Mouse (Mus musculus) lung, postnatal 0 days (tissue): ENCODE measurements at regions not wholly inside any gene's neighbourhood (a gene's known extent, or its start where the extent isn't known, plus 50 kb on each side); places are given as distances from the start of the nearest gene placed in this dataset.

Source experiments
- ATAC-seq: fragments of 200-750 bp; cut with Nextera tagmentation; 2 replicates; pipeline ENCODE4 v1.8.0; 2017; ENCODE audit warnings: moderate library complexity
- DNase-seq: peaks from one replicate; pipeline ENCODE4 v3.0.0-alpha.2; 2016; ENCODE audit warnings: low spot score
- H3K27ac ChIP-seq: fragments of 300-500 bp; sonication (generic); 2 replicates; pipeline ENCODE4 v1.5.1; 2014; ENCODE audit warnings: antibody characterized with exemption, mild to moderate bottlenecking, low read length, mixed read lengths
- H3K27me3 ChIP-seq: fragments of 300-500 bp; sonication (generic); replicated peaks from 2 replicates; pipeline ENCODE4 v1.6.1; 2014; ENCODE audit warnings: low read length, mixed read lengths; ENCODE audit not compliant: insufficient read depth
- H3K36me3 ChIP-seq: fragments of 300-500 bp; sonication (generic); 2 replicates; pipeline ENCODE4 v1.6.1; 2014; ENCODE audit warnings: low read length, mixed read lengths; ENCODE audit not compliant: insufficient read depth
- H3K4me1 ChIP-seq: fragments of 300-500 bp; sonication (generic); 2 replicates; pipeline ENCODE4 v1.6.1; 2014; ENCODE audit warnings: antibody characterized with exemption, low read depth, low read length, mixed read lengths; ENCODE audit not compliant: insufficient read depth
- H3K4me2 ChIP-seq: fragments of 300-500 bp; sonication (generic); replicated peaks from 2 replicates; pipeline ENCODE4 v1.6.1; 2014; ENCODE audit warnings: low read depth, mild to moderate bottlenecking, low read length, moderate library complexity, mixed read lengths
- H3K4me3 ChIP-seq: fragments of 300-500 bp; sonication (generic); 2 replicates; pipeline ENCODE4 v1.5.1; 2014; ENCODE audit warnings: low read depth, low read length
- H3K9ac ChIP-seq: fragments of 300-500 bp; sonication (generic); replicated peaks from 2 replicates; pipeline ENCODE4 v1.6.1; 2014; ENCODE audit warnings: low read depth, mild to moderate bottlenecking
- H3K9me3 ChIP-seq: fragments of 300-500 bp; sonication (generic); 2 replicates; pipeline ENCODE4 v1.6.1; 2016; ENCODE audit warnings: low read length, mixed read lengths
- CTCF ChIP-seq: IDR thresholded peaks from 2 replicates; pipeline ENCODE4 v1.5.1; 2016; ENCODE audit warnings: antibody characterized with exemption, mild to moderate bottlenecking
- EP300 ChIP-seq: IDR thresholded peaks from 2 replicates; pipeline ENCODE4 v1.6.1; 2016; ENCODE audit warnings: antibody characterized with exemption, mild to moderate bottlenecking, control low read depth
- WGBS: fragments of 180-500 bp; shearing (Covaris S2); extraction: QIAGEN DNeasy Blood & Tissue Kit; methylation state at CpG from one replicate; pipeline ENCODE4 v1.1.7; 2014; 5-methylcytosine and 5-hydroxymethylcytosine counted together

DNA sequence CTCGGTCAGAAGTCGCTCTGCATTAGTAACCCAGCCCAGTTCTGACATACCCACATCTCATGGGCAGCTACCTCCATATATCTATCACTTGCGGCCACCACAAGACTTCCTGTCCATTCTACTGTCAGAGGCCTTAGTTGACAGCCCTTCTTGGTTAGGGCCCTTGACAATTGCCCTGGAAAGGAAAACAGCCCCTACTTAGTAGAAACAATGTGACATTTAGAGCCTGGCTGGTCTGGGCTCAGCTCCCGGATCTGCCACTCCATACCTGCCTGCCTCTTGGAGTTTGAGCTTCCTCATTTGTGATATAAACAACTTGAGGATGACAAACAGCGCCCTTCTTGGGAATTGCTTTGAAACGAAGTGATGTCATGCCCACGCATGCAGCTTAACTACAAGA is 210.5 kb downstream of the 1500009L16Rik start:
- WGBS, result 66% methylated on average over 7 of the region's 7 CpGs
- H3K36me3 ChIP-seq, result no peaks in the 10 kb centered on the region
- peak; percentile 23 for DNase-seq

DNA sequence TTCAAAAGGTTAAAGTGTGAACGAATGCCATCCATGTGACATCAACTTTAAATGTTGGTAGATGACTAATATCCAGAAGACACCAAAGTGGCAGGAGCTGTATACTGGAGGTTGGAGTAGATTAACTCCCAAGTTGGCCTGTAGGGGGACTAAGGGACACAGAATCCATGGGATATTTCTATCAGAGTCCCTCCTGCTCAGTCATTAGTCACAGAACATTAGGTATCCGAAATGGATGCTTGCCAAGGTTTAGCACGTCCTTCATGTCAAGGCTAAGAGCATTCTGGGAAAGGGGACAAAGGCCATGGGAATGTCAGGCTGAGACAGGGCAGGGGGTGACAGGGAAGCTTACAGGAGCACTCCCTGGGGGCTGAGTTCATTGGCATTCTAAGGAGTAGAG is 211.8 kb downstream of the 1500009L16Rik start:
- H3K9ac ChIP-seq, result no peak overlapping the region
- TF ChIP-seq EP300 (no peak), CTCF (peak; percentile 62)
- H3K4me1 ChIP-seq, result peaks cover 9% of the 10 kb centered on the region; the same call in 1 of the 2 replicates
- no peaks in the 10 kb centered on the region for H3K36me3 ChIP-seq
- no peak overlapping the region for H3K27ac ChIP-seq
- no peaks in the 10 kb centered on the region for H3K9me3 ChIP-seq
- ATAC-seq (peak; percentile 30; the same call in 1 of the 2 replicates), DNase-seq (peak; percentile 42)
- H3K4me3 ChIP-seq, result no peak overlapping the region
- no peaks in the 10 kb centered on the region for H3K27me3 ChIP-seq
- no peak overlapping the region for H3K4me2 ChIP-seq
- WGBS, result 51% methylated on average over 3 of the region's 3 CpGs

More for the DNA sequence above, 210.5 kb downstream of the 1500009L16Rik start:
- no peak overlapping the region for H3K4me2 ChIP-seq
- H3K9ac ChIP-seq, result no peak overlapping the region
- 0 out of 2 replicates have a peak, but pooled peaks have one; percentile 9 for ATAC-seq
- TF ChIP-seq CTCF (no peak), EP300 (no peak)
- H3K4me1 ChIP-seq, result peaks cover 9% of the 10 kb centered on the region; the same call in 1 of the 2 replicates
- H3K27ac ChIP-seq, result no peak overlapping the region
- H3K4me3 ChIP-seq, result no peak overlapping the region
- no peaks in the 10 kb centered on the region for H3K9me3 ChIP-seq
- H3K27me3 ChIP-seq, result no peaks in the 10 kb centered on the region

DNA sequence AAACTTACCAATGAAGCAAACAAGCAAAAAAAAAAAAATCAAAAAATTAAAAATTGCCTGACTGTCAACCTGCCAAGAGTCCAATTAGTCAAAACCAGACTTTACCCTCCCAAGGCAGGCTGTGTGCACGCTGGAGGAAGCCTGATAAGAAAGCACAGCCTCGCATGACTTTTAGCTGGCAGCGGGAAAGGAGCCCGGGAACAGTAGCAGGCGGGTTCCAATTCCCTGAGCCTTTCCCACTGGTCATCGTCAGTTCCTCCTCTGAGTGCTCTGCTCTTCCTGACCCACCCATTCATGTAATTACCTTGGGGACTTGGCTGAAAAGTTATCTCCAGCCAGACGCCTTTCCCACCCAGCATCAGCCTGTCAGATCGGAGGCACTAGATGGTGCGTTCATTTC is 214.5 kb downstream of the 1500009L16Rik start:
- Histone ChIP-seq H3K9me3 (no peaks in the 10 kb centered on the region), H3K27me3 (no peaks in the 10 kb centered on the region), H3K4me2 (no peak overlapping the region), H3K4me1 (peaks cover 4% of the 10 kb centered on the region; the same call in 1 of the 2 replicates), H3K27ac (no peak overlapping the region), H3K4me3 (no peak overlapping the region), H3K36me3 (no peaks in the 10 kb centered on the region), H3K9ac (no peak overlapping the region)
- TF ChIP-seq CTCF (no peak), EP300 (peak; percentile 56; the same call in 1 of the 2 replicates)
- peak; percentile 27 for DNase-seq
- WGBS, result 37% methylated on average over 9 of the region's 9 CpGs
- peak; percentile 56; the same call in 1 of the 2 replicates for ATAC-seq

DNA sequence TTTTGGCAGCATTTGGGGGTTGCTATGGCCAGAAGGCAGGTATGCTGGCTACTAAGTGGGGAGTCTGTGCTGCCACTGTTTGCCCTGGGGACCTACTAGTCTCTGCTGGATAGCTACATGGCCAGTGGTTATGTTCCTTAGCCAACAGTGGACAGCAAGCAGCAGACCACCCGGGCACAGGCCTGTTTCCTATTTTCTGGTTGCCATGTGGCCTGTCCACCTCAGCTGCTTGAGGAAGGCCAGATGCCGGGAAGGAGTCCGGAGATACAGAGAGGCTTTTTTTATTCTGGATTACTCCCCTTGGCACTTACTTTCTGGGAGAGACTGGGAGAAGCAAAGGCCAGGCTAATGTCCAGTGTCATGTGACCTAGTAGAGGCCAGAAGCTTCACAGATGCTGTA is 219.4 kb downstream of the 1500009L16Rik start:
- TF ChIP-seq CTCF (no peak), EP300 (no peak)
- Histone ChIP-seq H3K4me1 (no peaks in the 10 kb centered on the region), H3K27me3 (no peaks in the 10 kb centered on the region), H3K36me3 (no peaks in the 10 kb centered on the region), H3K4me2 (no peak overlapping the region), H3K4me3 (no peak overlapping the region), H3K9me3 (no peaks in the 10 kb centered on the region), H3K9ac (no peak overlapping the region), H3K27ac (no peak overlapping the region)
- WGBS, result 68% methylated on average over 3 of the region's 3 CpGs
- ATAC-seq, result no peak
- DNase-seq, result no peak

DNA sequence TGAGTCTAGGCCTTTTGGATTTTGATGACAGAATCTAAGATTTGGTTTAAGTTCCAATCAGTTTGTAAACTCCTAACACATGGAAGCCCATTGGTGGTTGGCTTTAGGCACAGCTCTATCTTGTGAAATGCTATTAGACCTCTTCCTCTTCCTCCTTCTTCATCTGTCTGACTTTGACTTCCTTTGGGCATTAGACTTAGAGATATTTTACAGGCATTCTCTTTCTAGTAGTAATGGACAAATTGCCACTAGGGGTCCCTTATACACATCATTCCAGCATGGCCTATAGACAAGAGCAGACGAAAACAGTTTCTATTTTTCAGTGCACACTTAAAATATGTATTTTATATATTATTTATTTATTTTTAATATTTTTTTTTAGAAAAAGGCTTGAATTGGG is 221.5 kb downstream of the 1500009L16Rik start:
- Histone ChIP-seq H3K27ac (no peak overlapping the region), H3K36me3 (no peaks in the 10 kb centered on the region), H3K4me2 (no peak overlapping the region), H3K9ac (no peak overlapping the region), H3K4me3 (no peak overlapping the region), H3K27me3 (no peaks in the 10 kb centered on the region), H3K9me3 (no peaks in the 10 kb centered on the region), H3K4me1 (no peaks in the 10 kb centered on the region)
- DNase-seq (no peak), ATAC-seq (no peak)
- WGBS, result 78% methylated on average over 1 of the region's 1 CpGs
- TF ChIP-seq CTCF (no peak), EP300 (no peak)

DNA sequence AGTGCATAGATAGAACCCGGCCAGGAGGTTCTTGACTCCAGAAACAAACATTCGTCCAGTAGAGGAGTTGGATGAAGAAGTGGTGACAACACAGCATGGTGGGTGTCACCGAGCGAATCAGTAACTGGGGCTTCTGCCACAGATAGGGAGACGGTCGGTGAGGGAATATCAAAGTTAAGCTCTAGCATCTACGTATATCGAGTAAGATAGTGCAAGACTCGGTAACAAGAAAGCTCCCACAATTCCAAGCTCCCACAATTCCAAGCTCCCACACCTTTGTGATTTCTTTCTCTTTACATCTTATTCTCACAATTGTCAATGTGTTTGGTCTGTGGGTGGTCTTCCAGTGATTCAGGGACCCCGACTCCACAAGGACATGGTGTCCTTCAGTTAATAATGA is 222.2 kb downstream of the 1500009L16Rik start:
- Histone ChIP-seq H3K9ac (no peak overlapping the region), H3K9me3 (no peaks in the 10 kb centered on the region), H3K36me3 (no peaks in the 10 kb centered on the region), H3K4me3 (no peak overlapping the region), H3K27ac (no peak overlapping the region), H3K27me3 (no peaks in the 10 kb centered on the region), H3K4me1 (no peaks in the 10 kb centered on the region), H3K4me2 (no peak overlapping the region)
- WGBS, result 93% methylated on average over 10 of the region's 10 CpGs
- no peak for TF ChIP-seq CTCF
- no peak for TF ChIP-seq EP300
- DNase-seq, result no peak
- no peak for ATAC-seq

DNA sequence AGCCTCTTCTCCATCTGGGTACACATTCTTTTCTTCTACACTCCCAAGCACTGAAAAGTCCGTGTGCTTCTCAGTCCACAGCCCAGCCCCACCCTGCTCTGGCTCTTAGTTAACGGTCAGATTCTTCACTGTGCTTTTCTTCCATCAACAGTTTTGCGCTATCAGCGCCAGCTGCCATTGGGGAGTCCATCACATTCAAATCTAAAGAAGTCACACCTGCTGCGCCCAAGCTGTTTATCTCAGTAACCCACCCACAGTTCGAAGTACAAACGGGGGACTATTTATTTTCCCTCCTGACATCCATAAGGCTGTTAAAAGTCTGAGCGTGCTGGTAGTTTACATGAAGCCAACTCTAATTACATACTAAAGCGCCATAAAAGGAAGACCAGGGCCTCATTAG is 222.8 kb downstream of the 1500009L16Rik start:
- WGBS, result 47% methylated on average over 9 of the region's 9 CpGs
- Histone ChIP-seq H3K4me1 (no peaks in the 10 kb centered on the region), H3K4me2 (no peak overlapping the region), H3K27ac (no peak overlapping the region), H3K36me3 (no peaks in the 10 kb centered on the region), H3K27me3 (no peaks in the 10 kb centered on the region), H3K4me3 (no peak overlapping the region), H3K9ac (no peak overlapping the region), H3K9me3 (no peaks in the 10 kb centered on the region)
- no peak for ATAC-seq
- no peak for DNase-seq
- TF ChIP-seq EP300, result no peak
- no peak for TF ChIP-seq CTCF
